Mouse (Mus musculus): ENCODE results near the gene Cd59b. TPM values are rescaled to one million over a fixed set of nuclear protein-coding genes. Genes with fewer than 3 reads are reported as not detected.
"Not testable (repeated sequence)": the region's sequence is repeated elsewhere in the genome, so short reads cannot be mapped to it uniquely, and the experiment has no call there.

The Cd59b gene
- polyA plus RNA-seq, 1 experiment from 2014 or later = 2.6 TPM

GRCm38 (mm10) chr2:104041632-104042031 is 28.0 kb upstream of the Cd59b start:
- H3K36me3 ChIP-seq = peaks cover 27% of the 10 kb centered on the region
- no peaks in the 10 kb centered on the region for H3K9me3 ChIP-seq
- H3K4me3 ChIP-seq (replicated peaks) = no peak overlapping the region
- ATAC-seq = no peak
- H3K27me3 ChIP-seq = no peaks in the 10 kb centered on the region
- no peak overlapping the region for H3K27ac ChIP-seq
- 90% methylated on average over 5 of the region's 5 CpGs for WGBS
- no peak overlapping the region for H3K4me2 ChIP-seq (replicated peaks)
- no peaks in the 10 kb centered on the region for H3K4me1 ChIP-seq (replicated peaks)
- no peak overlapping the region for H3K9ac ChIP-seq (replicated peaks)

- H3K4me2 ChIP-seq (replicated peaks) = no peak overlapping the region
- H3K4me3 ChIP-seq (replicated peaks) = no peak overlapping the region
- no peaks in the 10 kb centered on the region for H3K9me3 ChIP-seq
- H3K36me3 ChIP-seq = peaks cover 25% of the 10 kb centered on the region
- H3K27ac ChIP-seq = no peak overlapping the region
- no peak for ATAC-seq
- WGBS = 95% methylated on average over 15 of the region's 15 CpGs
- no peaks in the 10 kb centered on the region for H3K4me1 ChIP-seq (replicated peaks)
- no peaks in the 10 kb centered on the region for H3K27me3 ChIP-seq
- H3K9ac ChIP-seq (replicated peaks) = no peak overlapping the region
These were observed 26.9 kb upstream of the Cd59b start for GRCm38 (mm10) chr2:104042766-104043165.

- H3K36me3 ChIP-seq = peaks cover 32% of the 10 kb centered on the region
- no peak overlapping the region for H3K9ac ChIP-seq (replicated peaks)
- no peak overlapping the region for H3K4me3 ChIP-seq (replicated peaks)
- no peaks in the 10 kb centered on the region for H3K9me3 ChIP-seq
- WGBS = 62% methylated on average over 5 of the region's 5 CpGs
- no peaks in the 10 kb centered on the region for H3K27me3 ChIP-seq
- H3K4me1 ChIP-seq (replicated peaks) = no peaks in the 10 kb centered on the region
- no peak overlapping the region for H3K27ac ChIP-seq
- no peak for ATAC-seq
- H3K4me2 ChIP-seq (replicated peaks) = no peak overlapping the region
These were observed 25.8 kb upstream of the Cd59b start for GRCm38 (mm10) chr2:104043624-104044478.

DNA sequence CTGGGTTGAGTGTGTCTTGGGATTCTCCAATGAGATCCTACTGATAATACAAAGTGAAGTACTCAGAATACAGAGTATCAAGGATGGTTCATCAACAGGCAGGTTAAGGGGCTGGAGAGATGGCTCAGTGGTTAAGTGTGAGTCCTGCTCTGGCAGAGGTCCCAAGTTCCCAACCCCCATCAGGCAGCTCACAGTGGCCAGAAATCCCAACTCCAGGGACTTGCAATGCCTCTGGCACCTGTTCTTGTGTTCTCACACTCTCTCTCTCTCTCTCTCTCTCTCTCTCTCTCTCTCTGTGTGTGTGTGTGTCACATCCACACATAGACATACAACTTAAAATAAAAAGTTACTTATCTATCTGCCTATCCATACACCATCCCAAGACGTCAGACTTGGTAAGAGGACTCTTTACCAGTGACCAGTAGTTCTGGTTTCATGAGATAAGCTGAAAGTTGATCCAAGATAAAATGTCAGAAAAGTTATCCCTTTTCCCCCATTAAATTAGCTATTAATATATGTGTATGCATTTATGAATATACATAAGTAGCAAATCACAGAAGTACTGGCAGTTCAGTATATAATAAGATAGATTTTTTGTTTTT is 25.1 kb upstream of the Cd59b start:
- Histone ChIP-seq H3K4me1 (replicated peaks) (no peaks in the 10 kb centered on the region), H3K36me3 (peaks cover 29% of the 10 kb centered on the region), H3K4me3 (replicated peaks) (no peak overlapping the region), H3K27ac (no peak overlapping the region), H3K9ac (replicated peaks) (no peak overlapping the region), H3K27me3 (no peaks in the 10 kb centered on the region), H3K4me2 (replicated peaks) (no peak overlapping the region), H3K9me3 (no peaks in the 10 kb centered on the region)
- ATAC-seq = no peak
- WGBS = 80% methylated on average over 1 of the region's 1 CpGs

GRCm38 (mm10) chr2:104058381-104058780 is 11.3 kb upstream of the Cd59b start:
- Histone ChIP-seq H3K4me1 (replicated peaks) (no peaks in the 10 kb centered on the region), H3K9me3 (no peaks in the 10 kb centered on the region), H3K4me2 (replicated peaks) (no peak overlapping the region), H3K27ac (no peak overlapping the region), H3K36me3 (peaks cover 51% of the 10 kb centered on the region), H3K4me3 (replicated peaks) (no peak overlapping the region), H3K9ac (replicated peaks) (no peak overlapping the region), H3K27me3 (no peaks in the 10 kb centered on the region)
- WGBS = 94% methylated on average over 1 of the region's 1 CpGs
- no peak for ATAC-seq

DNA sequence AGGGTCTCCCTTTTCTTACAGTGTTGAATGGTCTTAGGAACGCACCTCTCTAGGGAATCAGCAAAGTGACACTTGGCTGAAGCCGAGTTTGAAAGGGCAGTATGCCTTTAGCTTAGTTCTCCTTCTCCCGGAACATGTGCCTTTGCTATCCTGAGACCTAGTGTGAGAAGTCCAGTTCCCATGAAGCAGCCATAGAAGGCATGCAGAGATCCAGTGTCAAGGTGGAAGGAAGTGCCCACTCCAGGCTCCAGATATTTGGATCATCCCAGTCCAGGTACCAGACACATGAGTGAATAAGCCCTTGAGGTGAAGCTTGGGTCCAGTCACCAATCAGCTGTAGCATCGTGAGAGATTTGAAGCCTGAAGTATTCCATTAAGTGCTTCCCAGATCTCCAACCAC is 10.7 kb upstream of the Cd59b start:
- ATAC-seq = no peak
- no peaks in the 10 kb centered on the region for H3K4me1 ChIP-seq (replicated peaks)
- 91% methylated on average over 4 of the region's 4 CpGs for WGBS
- no peak overlapping the region for H3K4me3 ChIP-seq (replicated peaks)
- H3K4me2 ChIP-seq (replicated peaks) = no peak overlapping the region
- no peaks in the 10 kb centered on the region for H3K27me3 ChIP-seq
- no peaks in the 10 kb centered on the region for H3K9me3 ChIP-seq
- H3K36me3 ChIP-seq = peaks cover 47% of the 10 kb centered on the region
- H3K27ac ChIP-seq = no peak overlapping the region
- H3K9ac ChIP-seq (replicated peaks) = no peak overlapping the region

GRCm38 (mm10) chr2:104059786-104060185 is 9.9 kb upstream of the Cd59b start:
- H3K4me1 ChIP-seq (replicated peaks) = no peaks in the 10 kb centered on the region
- H3K27me3 ChIP-seq = no peaks in the 10 kb centered on the region
- ATAC-seq = no peak
- no peak overlapping the region for H3K4me3 ChIP-seq (replicated peaks)
- peaks cover 39% of the 10 kb centered on the region for H3K36me3 ChIP-seq
- H3K9me3 ChIP-seq = no peaks in the 10 kb centered on the region
- no peak overlapping the region for H3K4me2 ChIP-seq (replicated peaks)
- whole genome bisulfite sequencing = 92% methylated on average over 10 of the region's 10 CpGs
- H3K27ac ChIP-seq = no peak overlapping the region
- H3K9ac ChIP-seq (replicated peaks) = no peak overlapping the region

- Histone ChIP-seq H3K9ac (replicated peaks) (no peak overlapping the region), H3K4me1 (replicated peaks) (no peaks in the 10 kb centered on the region), H3K36me3 (peaks cover 32% of the 10 kb centered on the region), H3K27me3 (no peaks in the 10 kb centered on the region), H3K9me3 (no peaks in the 10 kb centered on the region), H3K27ac (no peak overlapping the region), H3K4me3 (replicated peaks) (no peak overlapping the region), H3K4me2 (replicated peaks) (no peak overlapping the region)
- no peak for ATAC-seq
- WGBS = 97% methylated on average over 6 of the region's 6 CpGs
These were observed 8.7 kb upstream of the Cd59b start for GRCm38 (mm10) chr2:104060996-104061395.

- Histone ChIP-seq H3K4me3 (replicated peaks) (no peak overlapping the region), H3K9me3 (no peaks in the 10 kb centered on the region), H3K27ac (no peak overlapping the region), H3K4me2 (replicated peaks) (no peak overlapping the region), H3K4me1 (replicated peaks) (no peaks in the 10 kb centered on the region), H3K36me3 (peaks cover 32% of the 10 kb centered on the region), H3K27me3 (no peaks in the 10 kb centered on the region), H3K9ac (replicated peaks) (no peak overlapping the region)
- ATAC-seq = no peak
These were observed 7.0 kb upstream of the Cd59b start for GRCm38 (mm10) chr2:104062665-104063064.

GRCm38 (mm10) chr2:104064152-104064551 is 5.5 kb upstream of the Cd59b start:
- H3K27me3 ChIP-seq = no peaks in the 10 kb centered on the region
- no peak overlapping the region for H3K9ac ChIP-seq (replicated peaks)
- H3K4me1 ChIP-seq (replicated peaks) = no peaks in the 10 kb centered on the region
- no peaks in the 10 kb centered on the region for H3K9me3 ChIP-seq
- ATAC-seq = no peak
- no peak overlapping the region for H3K4me3 ChIP-seq (replicated peaks)
- peaks cover 24% of the 10 kb centered on the region for H3K36me3 ChIP-seq
- 93% methylated on average over 2 of the region's 2 CpGs for WGBS
- no peak overlapping the region for H3K27ac ChIP-seq
- no peak overlapping the region for H3K4me2 ChIP-seq (replicated peaks)

- H3K27me3 ChIP-seq; H3K4me3 ChIP-seq (replicated peaks); H3K4me2 ChIP-seq (replicated peaks); H3K4me1 ChIP-seq (replicated peaks); H3K9me3 ChIP-seq; ATAC-seq; H3K27ac ChIP-seq; H3K9ac ChIP-seq (replicated peaks): not testable (repeated sequence)
- WGBS = 93% methylated on average over 5 of the region's 6 CpGs
- H3K36me3 ChIP-seq = peaks cover 17% of the 10 kb centered on the region
These were observed 4.1 kb upstream of the Cd59b start, which contains the start of gene Gm10912 for GRCm38 (mm10) chr2:104065526-104065925. Gm10912 (plus strand) TSS chr2:104065826.

- H3K4me1 ChIP-seq (replicated peaks); H3K27ac ChIP-seq; H3K27me3 ChIP-seq; H3K36me3 ChIP-seq; H3K4me3 ChIP-seq (replicated peaks); H3K9me3 ChIP-seq; H3K4me2 ChIP-seq (replicated peaks); H3K9ac ChIP-seq (replicated peaks); ATAC-seq: not testable (repeated sequence)
- WGBS = 88% methylated on average over 7 of the region's 7 CpGs
These were observed 1.2 kb upstream of the Cd59b start, which contains the start of gene Gm10799 for GRCm38 (mm10) chr2:104068450-104068849. Gm10799 (minus strand) TSS chr2:104068550.

All from midbrain, embryonic 13.5 days (tissue).